Mouse (Mus musculus) embryonic facial prominence, embryonic 11.5 days (tissue): Measurements from ENCODE around the gene 2810408A11Rik. TPM values are rescaled to one million over a fixed set of nuclear protein-coding genes. Genes with fewer than 3 reads are reported as not detected.

ENCODE experiments used
- ATAC-seq: fragments of 200-750 bp; cut with Nextera tagmentation; replicated peaks from 2 replicates; pipeline ENCODE4 v1.8.0; 2017; ENCODE audit warnings: low read depth; ENCODE audit not compliant: insufficient number of reproducible peaks, low FRiP score, low TSS enrichment
- DNase-seq: peaks from one replicate; pipeline ENCODE4 v3.0.0-alpha.2; 2015; ENCODE audit warnings: low spot score
- H3K27ac ChIP-seq: fragments of 300-500 bp; sonication (generic); replicated peaks from 2 replicates; pipeline ENCODE4 v1.5.1; 2014; ENCODE audit warnings: mild to moderate bottlenecking, low read depth, low read length, control low read depth
- H3K27me3 ChIP-seq: fragments of 300-500 bp; sonication (generic); 2 replicates; pipeline ENCODE4 v1.6.1; 2014; ENCODE audit warnings: mild to moderate bottlenecking, low read length, moderate library complexity, mixed read lengths; ENCODE audit not compliant: control insufficient read depth, insufficient read depth
- H3K36me3 ChIP-seq: fragments of 300-500 bp; sonication (generic); replicated peaks from 2 replicates; pipeline ENCODE4 v1.6.1; 2014; ENCODE audit warnings: low read depth, mild to moderate bottlenecking, low read length, moderate library complexity, mixed read lengths; ENCODE audit not compliant: control insufficient read depth, insufficient read depth
- H3K4me1 ChIP-seq: fragments of 300-500 bp; sonication (generic); 2 replicates; pipeline ENCODE4 v1.6.1; 2014; ENCODE audit warnings: low read length, mixed read lengths; ENCODE audit not compliant: control insufficient read depth, insufficient read depth
- H3K4me2 ChIP-seq: fragments of 300-500 bp; sonication (generic); 2 replicates; pipeline ENCODE4 v1.6.1; 2014; ENCODE audit warnings: low read depth, mild to moderate bottlenecking, control low read depth, low read length, moderate library complexity
- H3K4me3 ChIP-seq: fragments of 300-500 bp; sonication (generic); 2 replicates; pipeline ENCODE4 v1.5.1; 2014; ENCODE audit warnings: low read depth, low read length, control low read depth
- H3K9ac ChIP-seq: fragments of 300-500 bp; sonication (generic); replicated peaks from 2 replicates; pipeline ENCODE4 v1.6.1; 2014; ENCODE audit warnings: mild to moderate bottlenecking, control low read depth, low read length
- H3K9me3 ChIP-seq: fragments of 300-500 bp; sonication (generic); replicated peaks from 2 replicates; pipeline ENCODE4 v1.6.1; 2016; ENCODE audit warnings: mild to moderate bottlenecking, low read length, inconsistent platforms, mixed read lengths; ENCODE audit not compliant: control insufficient read depth
- WGBS: fragments of 180-500 bp; shearing (Covaris S2); extraction: QIAGEN DNeasy Blood & Tissue Kit; methylation state at CpG from one replicate; pipeline ENCODE4 v1.1.7; 2014; 5-methylcytosine and 5-hydroxymethylcytosine counted together
- polyA plus RNA-seq: library from polyadenylated mRNA; unstranded; fragments of >200 nt; fragmentation: Nextera tagmentation; extraction: Ambion mirVana; gene quantifications from 2 replicates; pipeline ENCODE4 v1.2.1, GENCODE M21; 2014

The 2810408A11Rik gene
- polyA plus RNA-seq = 17.6 and 20.7 TPM in 2 replicates

DNA sequence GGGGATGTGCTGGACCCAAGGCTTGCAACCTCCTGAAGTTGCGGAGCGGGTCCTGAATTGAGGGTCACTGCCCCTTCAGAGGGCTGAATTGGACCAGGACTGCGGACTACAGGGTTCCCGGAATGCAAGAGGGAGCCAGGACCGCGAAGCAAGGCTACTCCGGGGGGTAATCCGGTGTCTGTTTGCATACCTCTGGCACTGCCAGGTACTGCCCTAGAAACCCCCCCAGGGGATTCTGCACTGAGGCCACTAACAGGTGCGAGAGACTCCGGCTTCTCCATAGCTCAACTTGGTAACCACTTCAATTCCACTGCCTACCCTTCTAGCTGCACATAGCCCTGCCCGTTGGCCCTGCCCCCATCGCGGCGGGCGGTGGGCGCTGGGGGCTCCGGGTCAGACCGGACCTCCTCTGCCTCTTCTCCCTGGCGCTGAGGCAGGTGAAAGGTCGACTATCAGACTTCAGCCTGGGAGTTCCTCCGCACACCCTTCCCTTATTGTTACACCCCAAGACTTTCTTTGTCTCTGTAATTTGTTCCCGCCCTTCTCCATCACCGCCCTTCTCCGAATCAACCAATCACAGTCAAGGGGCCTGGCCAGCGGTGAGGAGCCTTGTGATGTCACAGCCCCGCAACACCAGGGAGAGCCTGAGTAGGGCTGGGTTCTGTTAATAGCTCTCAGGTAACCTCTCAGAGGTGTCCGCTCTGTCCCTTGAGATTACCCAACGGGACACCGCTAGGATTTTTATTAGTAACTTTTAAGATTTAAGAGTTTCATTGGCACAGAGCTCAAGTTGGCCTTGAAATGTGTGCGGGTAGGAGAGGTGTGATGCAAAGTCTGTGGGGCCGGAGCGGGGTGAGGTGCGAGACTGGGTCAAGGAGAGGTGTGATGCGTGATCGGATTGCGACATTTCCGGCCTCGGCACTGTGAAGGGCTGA is at the start of gene 2810408A11Rik, which contains the start of gene Neurl4:
Gene 2810408A11Rik (minus strand): TSS at position 517 of the 935 bp plus-strand sequence.
Gene Neurl4 (plus strand): TSS at position 602 of the 935 bp plus-strand sequence.
- Histone ChIP-seq H3K4me1 (peaks cover 4% of the 10 kb centered on the region; the same call in 1 of the 2 replicates), H3K4me3 (peak within 1 kb of the TSS; percentile 92), H3K27ac (peak within 1 kb of the TSS; percentile 82), H3K36me3 (peaks cover 9% of the 10 kb centered on the region), H3K4me2 (peak within 1 kb of the TSS; percentile 95), H3K9me3 (no peaks in the 10 kb centered on the region), H3K27me3 (no peaks in the 10 kb centered on the region), H3K9ac (peak within 1 kb of the TSS; percentile 98)
- ATAC-seq = peak; percentile 95
- WGBS = under 1% methylated on average over 38 of the region's 38 CpGs
- peak; percentile 96 for DNase-seq

DNA sequence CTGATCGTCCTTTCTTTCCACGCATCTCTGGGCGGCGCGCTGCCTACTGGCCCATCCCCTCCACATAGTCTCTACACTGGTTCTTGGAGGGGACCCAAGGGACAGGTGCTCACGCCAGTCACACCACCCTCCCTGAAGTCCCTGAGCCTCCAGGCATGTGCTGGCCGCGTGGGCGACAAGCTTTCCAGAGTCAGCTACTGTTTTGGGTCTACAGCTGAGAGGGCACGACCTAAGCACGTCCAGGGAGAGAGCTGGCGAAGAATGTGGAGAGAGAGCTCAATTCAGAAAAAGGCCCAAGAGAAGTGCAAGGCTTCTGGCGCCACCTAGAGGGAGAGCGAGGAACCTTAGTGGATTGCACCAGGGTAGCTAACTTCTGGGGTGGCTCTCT is 48.0 kb upstream of the 2810408A11Rik start:
- Histone ChIP-seq H3K36me3 (peaks cover 4% of the 10 kb centered on the region), H3K9me3 (no peaks in the 10 kb centered on the region), H3K4me2 (peak overlapping the region; percentile 69), H3K4me3 (peak overlapping the region; percentile 58), H3K27ac (peak overlapping the region; percentile 87), H3K27me3 (no peaks in the 10 kb centered on the region), H3K4me1 (0 out of 2 replicates have a peak, but pooled peaks cover 3% of the 10 kb centered on the region), H3K9ac (peak overlapping the region; percentile 80)
- WGBS = 0% methylated on average over 14 of the region's 14 CpGs
- ATAC-seq (peak; percentile 53), DNase-seq (peak; percentile 96)

DNA sequence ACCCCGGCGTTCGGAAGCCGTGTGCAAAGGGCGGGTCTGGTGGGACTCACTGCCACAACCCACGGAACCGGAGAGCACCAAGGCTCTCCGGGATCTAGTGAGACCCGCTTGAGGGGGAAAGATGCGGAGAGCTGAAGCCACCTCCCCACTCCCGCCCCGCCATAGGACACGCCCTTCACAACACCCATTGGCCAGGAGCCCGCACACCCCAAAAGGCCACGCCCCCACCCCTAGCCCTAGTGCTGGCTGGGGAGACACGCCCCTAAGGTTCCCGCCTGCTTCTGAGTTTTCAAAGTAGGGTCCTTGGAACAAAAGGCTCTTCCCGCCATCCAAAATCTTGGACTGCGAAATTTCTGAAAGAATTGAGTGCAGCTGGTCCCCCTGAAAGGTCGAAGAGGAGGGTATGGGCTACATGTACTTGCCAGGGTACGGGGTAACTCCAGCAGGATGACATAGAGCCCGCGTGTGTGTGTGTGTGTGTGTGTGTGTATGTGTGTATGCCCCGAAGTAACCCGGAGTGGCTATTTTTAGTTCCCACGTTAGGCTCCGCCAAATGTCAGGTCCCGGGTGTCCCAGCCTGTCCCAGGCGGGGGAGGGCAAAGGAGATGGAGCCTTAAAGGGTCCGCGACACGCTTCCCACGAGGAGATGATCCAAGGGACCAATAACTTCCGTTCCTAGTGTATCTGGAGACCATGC is 47.4 kb upstream of the 2810408A11Rik start, which contains the start of gene Slc2a4:
Gene Slc2a4 (minus strand): TSS at position 123 of the 697 bp plus-strand sequence.
- Histone ChIP-seq H3K27ac (peak within 1 kb of the TSS; percentile 87), H3K9ac (peak within 1 kb of the TSS; percentile 80), H3K36me3 (peaks cover 4% of the 10 kb centered on the region), H3K27me3 (no peaks in the 10 kb centered on the region), H3K4me3 (peak within 1 kb of the TSS; percentile 58), H3K4me1 (0 out of 2 replicates have a peak, but pooled peaks cover 3% of the 10 kb centered on the region), H3K9me3 (no peaks in the 10 kb centered on the region), H3K4me2 (peak within 1 kb of the TSS; percentile 69)
- WGBS = under 1% methylated on average over 34 of the region's 34 CpGs
- DNase-seq = peak; percentile 99
- ATAC-seq = peak; percentile 91

DNA sequence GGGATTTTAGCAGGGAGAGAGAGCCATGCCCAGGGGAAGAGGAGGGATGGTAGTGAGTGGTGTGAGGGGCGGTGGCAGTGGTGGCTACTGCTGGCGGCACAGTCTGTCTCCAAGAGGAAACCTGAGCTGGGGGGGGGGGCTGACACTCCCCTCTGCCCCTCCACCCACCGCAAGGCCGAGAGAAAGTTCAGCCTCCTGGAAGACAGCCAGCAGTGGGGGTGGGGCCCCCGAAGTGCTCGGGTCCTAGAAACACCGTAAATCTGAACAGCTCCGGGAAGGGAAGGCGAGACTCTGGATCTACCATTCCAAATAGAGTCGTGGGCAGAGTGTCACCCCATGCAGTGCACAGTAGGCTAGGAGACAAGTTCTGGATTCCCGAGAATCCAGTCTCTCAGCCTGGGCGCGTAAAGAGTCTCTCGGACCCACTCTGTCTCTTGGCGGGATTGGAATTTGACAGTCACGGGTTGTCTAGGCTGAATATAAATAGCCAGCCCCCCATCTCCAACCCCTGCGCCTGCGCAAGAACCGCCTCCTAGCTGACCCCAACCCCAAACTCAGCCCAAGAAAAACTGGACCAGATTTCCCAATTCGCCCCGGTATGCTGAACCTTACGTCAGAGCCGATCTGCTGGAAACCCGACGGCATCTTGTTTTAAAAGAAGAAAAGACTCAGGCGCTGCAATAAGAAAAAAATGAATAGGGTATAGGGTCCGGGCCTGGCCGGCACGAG is 46.7 kb upstream of the 2810408A11Rik start:
- H3K9me3 ChIP-seq = no peaks in the 10 kb centered on the region
- H3K27ac ChIP-seq = peak overlapping the region; percentile 87

DNA sequence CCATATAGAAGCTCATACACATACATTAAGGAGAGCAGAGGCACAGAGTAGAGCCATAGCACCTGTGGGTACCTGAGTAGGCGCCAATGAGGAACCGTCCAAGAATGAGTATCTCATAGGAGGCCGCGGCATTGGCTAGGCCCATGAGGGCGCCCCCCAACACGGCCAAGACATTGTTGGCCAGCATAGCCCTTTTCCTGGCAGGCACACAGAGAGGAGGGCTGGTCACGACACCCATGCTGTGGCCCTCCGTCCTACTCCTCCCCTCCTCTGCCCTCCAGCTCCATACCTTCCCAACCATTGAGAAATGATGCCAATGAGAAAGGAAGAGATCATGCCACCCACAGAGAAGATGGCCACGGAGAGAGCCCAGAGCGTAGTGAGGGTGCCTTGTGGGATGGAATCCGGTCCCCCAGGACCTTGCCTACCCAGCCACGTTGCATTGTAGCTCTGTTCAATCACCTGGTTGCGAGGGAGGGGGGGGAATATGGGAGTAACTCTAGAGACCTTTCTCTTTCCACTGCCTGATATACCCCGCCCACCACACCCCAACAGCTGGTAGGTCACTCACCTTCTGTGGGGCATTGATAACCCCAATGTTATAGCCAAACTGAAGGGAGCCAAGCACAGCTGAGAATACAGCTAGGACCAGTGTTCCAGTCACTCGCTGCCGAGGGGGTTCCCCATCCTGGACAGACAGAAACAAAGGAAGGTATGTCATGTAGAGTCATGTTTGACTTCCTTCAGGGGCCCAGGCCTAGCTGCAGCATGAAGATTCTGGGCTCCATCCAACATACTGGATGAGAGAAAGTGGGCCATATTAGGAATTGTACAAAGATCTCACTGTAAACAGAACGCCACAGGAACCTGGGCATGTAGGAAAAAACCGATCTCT is 45.5 kb upstream of the 2810408A11Rik start:
- H3K4me2 ChIP-seq = peak overlapping the region; percentile 69

More for the DNA sequence above, 46.7 kb upstream of the 2810408A11Rik start:
- peaks cover 4% of the 10 kb centered on the region for H3K36me3 ChIP-seq
- DNase-seq (peak; percentile 76), ATAC-seq (peak; percentile 22)
- peak overlapping the region; percentile 58 for H3K4me3 ChIP-seq
- H3K4me2 ChIP-seq = peak overlapping the region; percentile 69
- under 1% methylated on average over 29 of the region's 29 CpGs for WGBS
- no peaks in the 10 kb centered on the region for H3K27me3 ChIP-seq
- H3K4me1 ChIP-seq = 0 out of 2 replicates have a peak, but pooled peaks cover 3% of the 10 kb centered on the region
- H3K9ac ChIP-seq = peak overlapping the region; percentile 63

DNA sequence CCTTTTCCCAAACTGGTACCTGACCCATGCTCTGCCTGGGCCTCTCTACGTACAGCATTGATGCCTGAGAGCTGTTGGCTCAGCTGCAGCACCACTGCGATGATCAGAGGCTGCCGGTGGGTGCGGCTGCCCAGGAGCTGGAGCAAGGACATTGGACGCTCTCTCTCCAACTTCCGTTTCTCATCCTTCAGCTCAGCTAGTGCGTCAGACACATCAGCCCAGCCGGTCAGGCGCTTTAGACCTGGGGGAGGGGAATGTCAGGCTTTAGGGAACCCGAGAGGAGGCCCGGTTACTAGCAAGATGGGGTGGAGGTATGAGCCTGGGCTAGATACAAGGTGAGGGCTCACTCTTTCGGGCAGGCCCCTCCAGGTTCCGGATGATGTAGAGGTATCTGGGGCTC is 44.4 kb upstream of the 2810408A11Rik start:
- H3K36me3 ChIP-seq = peaks cover 4% of the 10 kb centered on the region
- H3K4me3 ChIP-seq = no peak overlapping the region
- H3K4me2 ChIP-seq = no peak overlapping the region
- ATAC-seq = no peak
- 73% methylated on average over 13 of the region's 13 CpGs for WGBS
- no peak overlapping the region for H3K9ac ChIP-seq
- H3K9me3 ChIP-seq = no peaks in the 10 kb centered on the region
- H3K27ac ChIP-seq = no peak overlapping the region
- DNase-seq = no peak
- H3K4me1 ChIP-seq = 0 out of 2 replicates have a peak, but pooled peaks cover 3% of the 10 kb centered on the region
- no peaks in the 10 kb centered on the region for H3K27me3 ChIP-seq

More for the DNA sequence above, 45.5 kb upstream of the 2810408A11Rik start:
- Histone ChIP-seq H3K9ac (no peak overlapping the region), H3K4me1 (0 out of 2 replicates have a peak, but pooled peaks cover 3% of the 10 kb centered on the region), H3K9me3 (no peaks in the 10 kb centered on the region), H3K4me3 (no peak overlapping the region; the same call in 1 of the 2 replicates), H3K27me3 (no peaks in the 10 kb centered on the region), H3K27ac (no peak overlapping the region), H3K36me3 (peaks cover 4% of the 10 kb centered on the region)
- DNase-seq (no peak), ATAC-seq (no peak)
- whole genome bisulfite sequencing = 89% methylated on average over 18 of the region's 18 CpGs
